Mouse (Mus musculus) cerebellum, adult 2 months (tissue): Measurements from ENCODE around the gene Ldb2.

Source experiments
- CTCF ChIP-seq: fragments of 200-500 bp; IDR thresholded peaks from 2 replicates; pipeline ENCODE4 v1.5.1; 2011; ENCODE audit warnings: low read depth, mild to moderate bottlenecking, control low read depth, low read length, moderate library complexity, borderline replicate concordance; ENCODE audit not compliant: insufficient read depth
- POLR2A ChIP-seq: fragments of 200-500 bp; IDR thresholded peaks from 2 replicates; pipeline ENCODE4 v1.6.1; 2011; ENCODE audit warnings: low read length, control low read depth, borderline replicate concordance; ENCODE audit not compliant: insufficient read depth

- TF ChIP-seq POLR2A, result no peak
- TF ChIP-seq CTCF, result no peak
Observed at GRCm38 (mm10) chr5:44553155-44553554, 246.3 kb downstream of the Ldb2 start.
